Mouse (Mus musculus) liver, embryonic 15.5 days (tissue): ENCODE data around the gene Sele. TPM values are rescaled to one million over a fixed set of nuclear protein-coding genes. Genes with fewer than 3 reads are reported as not detected.

Experiments
- ATAC-seq: fragments of 200-750 bp; cut with Nextera tagmentation; 2 replicates; pipeline ENCODE4 v1.8.0; 2017; ENCODE audit warnings: moderate number of reproducible peaks, mild to moderate bottlenecking, moderate library complexity; ENCODE audit not compliant: insufficient read depth
- H3K27ac ChIP-seq: fragments of 300-500 bp; sonication (generic); replicated peaks from 2 replicates; pipeline ENCODE4 v1.5.1; 2015; ENCODE audit warnings: mild to moderate bottlenecking, inconsistent platforms
- H3K27me3 ChIP-seq: fragments of 300-500 bp; sonication (generic); 2 replicates; pipeline ENCODE4 v1.6.1; 2015; ENCODE audit warnings: mild to moderate bottlenecking, inconsistent platforms
- H3K36me3 ChIP-seq: fragments of 300-500 bp; sonication (generic); replicated peaks from 2 replicates; pipeline ENCODE4 v1.6.1; 2015; ENCODE audit warnings: moderate library complexity, mild to moderate bottlenecking, inconsistent platforms
- H3K4me1 ChIP-seq: fragments of 300-500 bp; sonication (generic); replicated peaks from 2 replicates; pipeline ENCODE4 v1.6.1; 2015; ENCODE audit warnings: inconsistent platforms
- H3K4me2 ChIP-seq: fragments of 300-500 bp; sonication (generic); 2 replicates; pipeline ENCODE4 v1.6.1; 2015; ENCODE audit warnings: moderate library complexity, mild to moderate bottlenecking, inconsistent platforms
- H3K4me3 ChIP-seq: fragments of 300-500 bp; sonication (generic); replicated peaks from 2 replicates; pipeline ENCODE4 v1.5.1; 2015; ENCODE audit warnings: mild to moderate bottlenecking, inconsistent platforms
- H3K9ac ChIP-seq: fragments of 300-500 bp; sonication (generic); 2 replicates; pipeline ENCODE4 v1.6.1; 2015; ENCODE audit warnings: moderate library complexity, mild to moderate bottlenecking, inconsistent platforms
- H3K9me3 ChIP-seq: fragments of 300-500 bp; sonication (generic); replicated peaks from 2 replicates; pipeline ENCODE4 v1.6.1; 2016; ENCODE audit warnings: inconsistent platforms
- WGBS: fragments of 180-500 bp; shearing (Covaris S2); methylation state at CpG from one replicate; pipeline ENCODE4 v1.1.7; 2015; ENCODE audit warnings: mixed read lengths; ENCODE audit not compliant: insufficient replicate concordance; 5-methylcytosine and 5-hydroxymethylcytosine counted together
- polyA plus RNA-seq: library from polyadenylated mRNA; unstranded; fragments of >200 nt; fragmentation: Nextera tagmentation; extraction: Ambion mirVana; gene quantifications from 2 replicates; pipeline ENCODE4 v1.2.1, GENCODE M21; 2015

Sele gene
- polyA plus RNA-seq, 1 experiment from 2014 or later: not detected

DNA sequence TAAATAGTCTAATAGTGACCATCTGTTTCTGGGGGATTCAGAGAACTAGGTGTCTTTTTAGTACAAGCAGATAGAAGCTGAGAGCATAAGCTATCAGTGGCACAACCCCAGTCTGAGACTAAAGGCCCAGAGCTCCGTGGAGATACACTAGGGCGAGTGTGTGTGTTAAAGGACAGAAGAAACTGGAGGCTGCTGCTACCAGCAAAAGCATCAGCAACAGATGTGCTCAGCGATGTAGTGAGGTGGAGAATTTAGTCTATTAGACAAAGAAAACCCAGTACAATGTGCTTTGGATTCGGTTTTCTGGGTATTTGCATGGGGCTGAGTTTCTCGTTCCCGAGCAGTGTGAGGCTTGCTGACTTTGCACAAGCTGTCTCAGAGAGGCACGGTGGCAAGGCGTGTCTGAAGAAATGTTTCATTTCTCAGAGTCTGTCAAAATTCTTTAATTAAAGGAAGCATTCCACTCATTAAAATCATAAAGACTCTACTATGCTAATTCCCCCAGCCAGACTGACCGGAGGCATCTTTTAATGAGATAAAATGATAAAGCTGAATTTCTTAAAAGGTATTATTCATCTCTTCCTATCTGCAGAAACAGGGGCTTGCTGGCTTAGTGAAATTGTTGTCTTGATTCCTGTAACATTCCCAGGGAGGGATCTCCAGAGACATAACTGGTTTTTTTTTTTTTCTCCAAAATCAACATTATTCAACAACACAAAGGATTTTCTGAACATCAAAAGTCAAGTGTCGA, 7.5 kb upstream of the Sele start:
- Histone ChIP-seq H3K4me2 (no peak overlapping the region), H3K36me3 (no peaks in the 10 kb centered on the region), H3K4me1 (no peaks in the 10 kb centered on the region), H3K27ac (no peak overlapping the region), H3K9ac (no peak overlapping the region), H3K27me3 (no peaks in the 10 kb centered on the region), H3K9me3 (no peaks in the 10 kb centered on the region), H3K4me3 (no peak overlapping the region)
- WGBS: 70% methylated on average over 10 of the region's 10 CpGs
- no peak for ATAC-seq

DNA sequence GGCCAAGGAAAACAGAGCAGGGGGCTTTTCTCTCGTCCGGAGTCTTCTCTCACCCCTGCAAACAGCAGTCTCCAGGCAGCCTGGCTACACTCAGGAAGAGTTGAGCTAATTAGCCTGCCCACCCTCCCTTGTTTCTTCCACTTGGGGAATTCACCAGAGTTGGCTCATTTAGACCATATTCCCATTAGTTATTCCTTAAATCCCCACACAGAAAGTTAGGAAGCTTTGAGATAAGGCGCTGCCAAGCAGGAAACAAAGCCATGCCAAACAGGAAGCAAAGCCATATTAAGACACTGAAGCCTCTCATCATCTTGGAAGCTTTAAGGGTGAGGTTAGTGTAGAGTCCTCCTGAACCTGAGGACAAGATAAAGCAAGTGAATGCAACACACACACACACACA, 4.5 kb upstream of the Sele start:
- H3K27me3 ChIP-seq: no peaks in the 10 kb centered on the region
- no peak overlapping the region for H3K9ac ChIP-seq
- H3K36me3 ChIP-seq: no peaks in the 10 kb centered on the region
- no peak overlapping the region for H3K4me2 ChIP-seq
- H3K4me1 ChIP-seq: no peaks in the 10 kb centered on the region
- no peaks in the 10 kb centered on the region for H3K9me3 ChIP-seq
- ATAC-seq: 0 out of 2 replicates have a peak, but pooled peaks have one; percentile 28
- WGBS: 48% methylated on average over 3 of the region's 3 CpGs
- H3K27ac ChIP-seq: no peak overlapping the region
- no peak overlapping the region for H3K4me3 ChIP-seq

- no peak overlapping the region for H3K4me2 ChIP-seq
- no peak overlapping the region for H3K27ac ChIP-seq
- no peaks in the 10 kb centered on the region for H3K36me3 ChIP-seq
- no peak overlapping the region for H3K9ac ChIP-seq
- no peaks in the 10 kb centered on the region for H3K9me3 ChIP-seq
- ATAC-seq: no peak
- 64% methylated on average over 9 of the region's 9 CpGs for WGBS
- H3K4me1 ChIP-seq: no peaks in the 10 kb centered on the region
- H3K27me3 ChIP-seq: no peaks in the 10 kb centered on the region
- no peak overlapping the region for H3K4me3 ChIP-seq
Measured at GRCm38 (mm10) chr1:164053561-164053960, 5.5 kb downstream of the Sele start.

DNA sequence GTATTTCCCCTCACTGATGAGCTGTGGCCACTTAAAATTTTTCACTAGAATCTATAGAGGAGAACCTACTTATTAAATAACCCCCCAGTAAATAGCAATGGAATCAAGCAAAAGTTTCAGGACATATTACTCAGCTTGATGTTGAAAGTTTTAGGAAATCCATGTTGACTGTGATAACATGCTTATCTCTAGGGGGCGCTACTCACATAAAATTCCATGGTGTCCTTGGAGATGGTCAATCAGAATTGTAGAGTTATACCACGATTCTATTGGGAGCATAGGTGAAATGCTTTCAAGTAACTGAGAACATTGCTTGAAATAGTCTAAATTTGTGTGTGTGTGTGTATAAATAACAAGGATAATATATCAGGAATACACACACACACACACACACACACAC, 6.8 kb downstream of the Sele start:
- 30% methylated on average over 2 of the region's 2 CpGs for WGBS
- no peaks in the 10 kb centered on the region; the same call in 1 of the 2 replicates for H3K4me1 ChIP-seq

GRCm38 (mm10) chr1:164060071-164060470, 12.0 kb downstream of the Sele start:
- Histone ChIP-seq H3K9ac (no peak overlapping the region), H3K4me3 (no peak overlapping the region), H3K4me1 (no peaks in the 10 kb centered on the region; the same call in 1 of the 2 replicates), H3K4me2 (no peak overlapping the region), H3K27me3 (no peaks in the 10 kb centered on the region), H3K36me3 (no peaks in the 10 kb centered on the region), H3K27ac (no peak overlapping the region), H3K9me3 (no peaks in the 10 kb centered on the region)
- no peak for ATAC-seq
- whole genome bisulfite sequencing: 43% methylated on average over 4 of the region's 4 CpGs

More for the DNA sequence above, 6.8 kb downstream of the Sele start:
- H3K27ac ChIP-seq: no peak overlapping the region
- H3K9ac ChIP-seq: no peak overlapping the region
- H3K4me3 ChIP-seq: no peak overlapping the region
- no peaks in the 10 kb centered on the region for H3K36me3 ChIP-seq
- no peak overlapping the region for H3K4me2 ChIP-seq
- ATAC-seq: no peak
- no peaks in the 10 kb centered on the region for H3K27me3 ChIP-seq
- no peaks in the 10 kb centered on the region for H3K9me3 ChIP-seq

- no peak for ATAC-seq
Measured at GRCm38 (mm10) chr1:164061278-164061677, 13.2 kb downstream of the Sele start.

GRCm38 (mm10) chr1:164061925-164062324, 13.9 kb downstream of the Sele start, which contains the start of gene Sell:
Gene Sell (plus strand): TSS chr1:164061982.
- no peak within 1 kb of the TSS for H3K27ac ChIP-seq
- H3K9me3 ChIP-seq: no peaks in the 10 kb centered on the region
- no peak within 1 kb of the TSS for H3K9ac ChIP-seq
- H3K4me3 ChIP-seq: 0 out of 2 replicates have a peak within 1 kb of the TSS, but pooled peaks have one; percentile 3
- peak within 1 kb of the TSS; percentile 3; the same call in 1 of the 2 replicates for H3K4me2 ChIP-seq
- no peaks in the 10 kb centered on the region for H3K27me3 ChIP-seq
- 35% methylated on average over 4 of the region's 4 CpGs for WGBS
- H3K36me3 ChIP-seq: no peaks in the 10 kb centered on the region
- no peak for ATAC-seq
- no peaks in the 10 kb centered on the region; the same call in 1 of the 2 replicates for H3K4me1 ChIP-seq

More at GRCm38 (mm10) chr1:164061278-164061677, 13.2 kb downstream of the Sele start:
- H3K9me3 ChIP-seq: no peaks in the 10 kb centered on the region
- no peak overlapping the region for H3K27ac ChIP-seq
- no peak overlapping the region for H3K4me3 ChIP-seq
- H3K9ac ChIP-seq: no peak overlapping the region
- peak overlapping the region; percentile 3; the same call in 1 of the 2 replicates for H3K4me2 ChIP-seq
- H3K36me3 ChIP-seq: no peaks in the 10 kb centered on the region
- no peaks in the 10 kb centered on the region; the same call in 1 of the 2 replicates for H3K4me1 ChIP-seq
- 9% methylated on average over 4 of the region's 4 CpGs for WGBS
- H3K27me3 ChIP-seq: no peaks in the 10 kb centered on the region

DNA sequence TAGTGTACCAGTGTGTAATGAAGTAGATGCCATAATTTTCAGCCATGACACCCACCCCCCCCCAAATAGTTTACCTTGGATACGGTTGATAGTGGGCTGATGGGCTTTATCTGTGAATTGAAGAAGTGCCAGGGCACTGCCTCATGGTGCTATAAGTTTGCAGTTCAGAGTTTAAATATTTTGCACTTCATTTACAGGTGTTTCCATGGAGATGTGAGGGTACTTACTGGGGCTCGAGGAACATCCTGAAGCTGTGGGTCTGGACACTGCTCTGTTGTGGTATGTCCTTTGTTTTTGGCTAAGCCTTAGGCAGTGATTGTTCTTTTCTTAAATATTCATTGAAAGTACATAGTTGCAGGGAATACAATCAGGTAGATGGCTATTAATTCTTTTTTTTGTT, 14.8 kb downstream of the Sele start:
- ATAC-seq: no peak
- 27% methylated on average over 2 of the region's 2 CpGs for WGBS
- H3K27ac ChIP-seq: no peak overlapping the region

DNA sequence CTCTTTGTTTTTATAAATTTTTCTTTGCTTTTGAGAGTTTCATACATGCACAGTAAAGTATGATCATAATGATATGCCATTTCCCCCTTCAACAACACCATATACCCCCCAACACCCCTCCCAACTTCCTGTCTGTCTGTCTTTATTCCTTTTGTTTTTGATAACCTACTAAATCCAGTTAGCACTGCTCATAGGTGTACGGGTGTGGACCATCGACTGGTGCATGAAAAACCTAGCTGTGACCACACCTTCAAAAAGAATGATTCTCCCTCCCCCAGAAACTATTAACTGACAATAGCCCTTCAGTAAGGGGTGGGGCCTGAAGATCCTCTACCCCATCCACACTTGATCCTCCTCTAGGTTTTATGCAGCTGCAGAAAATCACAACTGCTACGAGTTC, 15.7 kb downstream of the Sele start:
- H3K36me3 ChIP-seq: no peaks in the 10 kb centered on the region
- H3K27me3 ChIP-seq: no peaks in the 10 kb centered on the region
- no peak for ATAC-seq
- no peak overlapping the region for H3K27ac ChIP-seq
- no peaks in the 10 kb centered on the region for H3K9me3 ChIP-seq
- WGBS: 25% methylated on average over 3 of the region's 3 CpGs
- no peak overlapping the region for H3K9ac ChIP-seq
- 0 out of 2 replicates have a peak overlapping the region, but pooled peaks have one; percentile 1 for H3K4me3 ChIP-seq
- no peaks in the 10 kb centered on the region; the same call in 1 of the 2 replicates for H3K4me1 ChIP-seq
- H3K4me2 ChIP-seq: peak overlapping the region; percentile 18

More for the DNA sequence above, 14.8 kb downstream of the Sele start:
- Histone ChIP-seq H3K9me3 (no peaks in the 10 kb centered on the region), H3K27me3 (no peaks in the 10 kb centered on the region), H3K9ac (no peak overlapping the region), H3K4me1 (no peaks in the 10 kb centered on the region; the same call in 1 of the 2 replicates), H3K4me2 (no peak overlapping the region), H3K36me3 (no peaks in the 10 kb centered on the region), H3K4me3 (0 out of 2 replicates have a peak overlapping the region, but pooled peaks have one; percentile 3)

- H3K36me3 ChIP-seq: no peaks in the 10 kb centered on the region
- ATAC-seq: no peak
- H3K9ac ChIP-seq: no peak overlapping the region
- no peaks in the 10 kb centered on the region for H3K4me1 ChIP-seq
- no peaks in the 10 kb centered on the region for H3K27me3 ChIP-seq
- H3K4me3 ChIP-seq: no peak overlapping the region
- no peaks in the 10 kb centered on the region for H3K9me3 ChIP-seq
- H3K4me2 ChIP-seq: no peak overlapping the region
- no peak overlapping the region for H3K27ac ChIP-seq
Measured at GRCm38 (mm10) chr1:164069261-164069660, 21.2 kb downstream of the Sele start.

DNA sequence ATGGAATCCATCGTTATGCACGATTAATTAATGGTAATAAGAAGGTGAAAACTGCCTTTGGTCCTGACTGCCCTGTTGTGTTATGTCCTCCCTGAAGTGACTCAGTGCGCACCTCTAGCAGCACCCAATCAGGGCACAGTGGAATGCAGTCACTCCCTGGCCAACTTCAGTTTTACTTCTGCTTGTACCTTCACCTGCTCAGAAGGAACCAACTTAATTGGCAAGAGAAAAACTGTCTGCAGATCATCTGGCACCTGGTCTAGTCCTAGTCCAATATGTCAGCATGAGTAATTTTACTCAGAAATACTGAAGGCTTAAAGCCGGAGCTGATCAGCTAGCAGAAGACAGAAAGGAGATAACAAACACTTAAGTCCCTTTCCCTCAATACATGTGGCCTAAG, 22.4 kb downstream of the Sele start:
- H3K27ac ChIP-seq: no peak overlapping the region
- WGBS: 69% methylated on average over 4 of the region's 4 CpGs

More for the DNA sequence above, 22.4 kb downstream of the Sele start:
- no peaks in the 10 kb centered on the region for H3K4me1 ChIP-seq
- H3K9me3 ChIP-seq: no peaks in the 10 kb centered on the region
- no peak overlapping the region for H3K4me2 ChIP-seq
- no peak overlapping the region for H3K9ac ChIP-seq
- ATAC-seq: no peak
- no peaks in the 10 kb centered on the region for H3K36me3 ChIP-seq
- no peak overlapping the region for H3K4me3 ChIP-seq
- H3K27me3 ChIP-seq: no peaks in the 10 kb centered on the region
